Mouse (Mus musculus) heart, postnatal 0 days (tissue): ENCODE data around the gene Gm20431.

Experiments
- CTCF ChIP-seq: IDR thresholded peaks from 2 replicates; pipeline ENCODE4 v1.5.1; 2016; ENCODE audit warnings: antibody characterized with exemption, control low read depth, low read depth
- EP300 ChIP-seq: IDR thresholded peaks from 2 replicates; pipeline ENCODE4 v1.6.1; 2016; ENCODE audit warnings: antibody characterized with exemption, low read depth

GRCm38 (mm10) chr2:167641337-167641736 is 20.0 kb downstream of the Gm20431 start:
- no peak for TF ChIP-seq EP300
- peak; percentile 74 for TF ChIP-seq CTCF
